Mouse (Mus musculus) stomach, postnatal 0 days (tissue): ENCODE measurements around the gene Orc5.

Experiments used
- CTCF ChIP-seq: IDR thresholded peaks from 2 replicates; pipeline ENCODE4 v1.5.1; 2016; ENCODE audit warnings: antibody characterized with exemption, low read depth, mild to moderate bottlenecking, moderate library complexity
- EP300 ChIP-seq: optimal IDR thresholded peaks from 2 replicates; pipeline ENCODE3; 2016; ENCODE audit warnings: antibody characterized with exemption

GRCm38 (mm10) chr5:22572456-22572855, 22.2 kb upstream of the Orc5 start:
- TF ChIP-seq CTCF (no peak), EP300 (no peak)
